Mouse (Mus musculus): ENCODE data around the gene Fam71b. TPM values are rescaled to one million over a fixed set of nuclear protein-coding genes. Genes with fewer than 3 reads are reported as not detected.
"Not testable (repeated sequence)": the region's sequence is repeated elsewhere in the genome, so short reads cannot be mapped to it uniquely, and the experiment has no call there.

The Fam71b gene
- polyA plus RNA-seq, 1 experiment from 2014 or later, result not detected

DNA sequence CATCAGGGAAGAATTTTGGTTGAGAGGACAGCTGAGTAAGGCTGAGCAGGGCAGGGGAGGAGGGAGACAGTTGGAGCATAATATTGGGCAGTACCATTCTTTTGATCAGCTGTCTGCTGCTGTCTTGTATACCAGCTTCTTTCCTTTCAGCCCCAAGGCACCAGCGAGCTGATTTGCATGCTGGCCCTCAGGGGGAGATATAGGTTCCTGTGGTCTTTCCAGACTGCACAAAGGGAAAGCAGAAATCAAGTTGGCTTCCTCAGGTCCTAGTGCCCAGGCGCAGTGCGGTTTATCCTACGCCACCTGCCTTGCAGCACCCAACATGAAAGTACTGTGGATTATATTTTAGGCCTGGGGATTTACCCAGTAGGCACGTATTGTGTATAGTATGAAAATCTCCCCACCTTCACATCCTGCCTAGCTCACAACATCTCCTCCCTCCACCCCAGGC, 2.6 kb downstream of the Fam71b start:
- Histone ChIP-seq H3K4me2 (no peak overlapping the region), H3K27me3 (no peaks in the 10 kb centered on the region), H3K9ac (no peak overlapping the region), H3K27ac (replicated peaks) (no peak overlapping the region), H3K4me1 (replicated peaks) (peaks cover 20% of the 10 kb centered on the region), H3K36me3 (replicated peaks) (no peaks in the 10 kb centered on the region), H3K9me3 (replicated peaks) (no peaks in the 10 kb centered on the region), H3K4me3 (replicated peaks) (no peak overlapping the region)
- ATAC-seq (ENCODE audit: insufficient read depth), result no peak
- 36% methylated on average over 5 of the region's 5 CpGs for WGBS (ENCODE audit: insufficient replicate concordance)

DNA sequence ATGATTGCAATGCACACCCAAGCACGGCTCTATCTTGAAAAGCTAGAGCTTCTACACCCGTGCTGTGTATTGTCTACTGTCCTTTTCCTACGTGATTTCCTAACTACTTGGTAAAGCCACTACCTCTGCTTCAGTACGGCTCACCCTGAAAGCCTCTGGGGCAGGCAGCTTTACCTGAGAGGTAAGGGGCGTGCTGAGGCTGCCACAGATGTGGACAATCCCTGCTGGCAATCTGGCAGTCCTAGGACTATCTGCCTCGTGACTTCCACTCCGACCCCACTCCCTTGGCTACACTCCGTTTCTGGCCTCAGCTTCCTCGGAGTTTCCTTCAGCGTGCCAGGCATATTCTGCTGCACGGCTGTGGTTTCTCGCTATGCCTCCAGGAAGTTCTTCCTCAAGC, 5.2 kb downstream of the Fam71b start:
- 55% methylated on average over 12 of the region's 12 CpGs for WGBS (ENCODE audit: insufficient replicate concordance)
- H3K9me3 ChIP-seq (replicated peaks), result no peaks in the 10 kb centered on the region
- H3K4me3 ChIP-seq (replicated peaks), result no peak overlapping the region
- H3K27me3 ChIP-seq, result no peaks in the 10 kb centered on the region
- ATAC-seq (ENCODE audit: insufficient read depth), result no peak
- H3K4me1 ChIP-seq (replicated peaks), result peaks cover 14% of the 10 kb centered on the region
- H3K9ac ChIP-seq, result no peak overlapping the region
- no peak overlapping the region for H3K27ac ChIP-seq (replicated peaks)
- no peak overlapping the region for H3K4me2 ChIP-seq
- H3K36me3 ChIP-seq (replicated peaks), result no peaks in the 10 kb centered on the region

DNA sequence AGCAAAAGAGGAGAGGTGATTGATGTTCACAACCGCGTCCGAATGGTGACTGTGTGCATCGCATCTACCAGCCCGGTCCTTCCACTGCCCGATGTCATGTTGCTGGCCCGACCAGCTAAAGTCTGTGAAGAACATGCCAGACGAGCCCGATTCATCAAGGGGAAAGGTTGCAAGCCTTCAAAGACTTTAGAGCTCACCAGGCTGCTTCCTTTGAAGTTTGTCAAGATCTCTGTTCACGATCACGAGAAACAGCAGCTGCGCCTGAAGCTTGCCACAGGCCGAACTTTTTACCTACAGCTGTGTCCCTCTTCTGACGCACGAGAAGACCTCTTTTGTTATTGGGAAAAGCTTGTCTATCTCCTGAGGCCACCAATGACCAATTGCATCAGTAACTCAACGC, 8.6 kb downstream of the Fam71b start:
- no peak overlapping the region for H3K9ac ChIP-seq
- H3K27ac ChIP-seq (replicated peaks), result no peak overlapping the region
- WGBS (ENCODE audit: insufficient replicate concordance), result 72% methylated on average over 16 of the region's 16 CpGs

DNA sequence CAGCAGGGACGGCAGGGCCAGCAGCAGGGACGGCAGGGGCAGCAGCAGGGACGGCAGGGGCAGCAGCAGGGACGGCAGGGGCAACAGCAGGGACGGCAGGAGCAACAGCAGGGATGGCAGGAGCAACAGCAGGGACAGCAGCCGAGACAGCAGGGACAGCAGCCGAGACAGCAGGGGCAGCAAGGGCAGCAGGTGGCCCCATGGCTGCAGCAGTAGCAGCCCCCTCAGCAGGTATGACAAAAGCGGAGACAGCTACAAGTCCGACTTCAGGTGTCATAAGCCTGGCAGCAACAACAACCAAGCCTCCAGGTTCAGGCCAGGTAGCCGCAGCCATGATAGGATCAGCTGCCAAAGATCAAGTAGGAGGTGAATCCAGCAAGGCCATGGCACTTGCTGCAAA, 10.4 kb downstream of the Fam71b start:
- Histone ChIP-seq H3K27me3 (no peaks in the 10 kb centered on the region), H3K4me3 (replicated peaks) (no peak overlapping the region), H3K36me3 (replicated peaks) (no peaks in the 10 kb centered on the region), H3K4me1 (replicated peaks) (0 out of 2 replicates have a peak, but pooled peaks cover 1% of the 10 kb centered on the region), H3K27ac (replicated peaks) (no peak overlapping the region), H3K4me2 (no peak overlapping the region), H3K9ac (no peak overlapping the region), H3K9me3 (replicated peaks) (no peaks in the 10 kb centered on the region)
- whole genome bisulfite sequencing (ENCODE audit: insufficient replicate concordance), result 43% methylated on average over 10 of the region's 10 CpGs
- no peak for ATAC-seq (ENCODE audit: insufficient read depth)

More for the DNA sequence above, 8.6 kb downstream of the Fam71b start:
- H3K4me3 ChIP-seq (replicated peaks), result no peak overlapping the region
- no peaks in the 10 kb centered on the region for H3K36me3 ChIP-seq (replicated peaks)
- no peaks in the 10 kb centered on the region for H3K9me3 ChIP-seq (replicated peaks)
- H3K4me2 ChIP-seq, result no peak overlapping the region
- no peak for ATAC-seq (ENCODE audit: insufficient read depth)
- H3K4me1 ChIP-seq (replicated peaks), result 0 out of 2 replicates have a peak, but pooled peaks cover 4% of the 10 kb centered on the region
- H3K27me3 ChIP-seq, result no peaks in the 10 kb centered on the region

DNA sequence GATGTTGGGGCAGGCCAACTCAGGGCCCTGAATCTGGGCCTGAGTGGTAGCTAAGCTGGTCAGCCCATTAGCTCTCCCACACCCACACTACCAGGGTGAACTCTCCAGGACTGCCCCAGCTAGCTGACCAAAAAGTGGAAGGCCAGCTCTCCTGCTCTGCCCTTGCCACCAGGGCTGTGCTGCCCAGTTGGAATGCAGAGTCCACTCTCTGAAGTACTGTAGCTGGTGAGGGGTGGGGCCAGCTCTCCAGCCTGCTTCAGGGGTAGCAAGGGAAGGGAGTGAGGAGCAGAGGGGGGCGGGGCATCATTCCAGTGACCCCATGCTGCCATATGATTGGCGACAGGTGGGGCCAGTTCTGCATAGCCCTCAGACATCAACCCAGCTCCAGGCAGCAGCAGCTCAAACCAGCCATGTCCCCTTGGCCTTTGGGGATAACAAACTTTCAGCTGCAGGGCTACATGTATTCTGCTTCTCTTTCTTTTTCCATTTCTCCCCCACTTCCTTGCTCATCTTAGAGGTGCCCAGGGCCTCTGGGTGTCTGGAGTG, 13.7 kb downstream of the Fam71b start:
- Histone ChIP-seq H3K4me2 (no peak overlapping the region), H3K36me3 (replicated peaks) (no peaks in the 10 kb centered on the region), H3K9me3 (replicated peaks) (no peaks in the 10 kb centered on the region), H3K4me3 (replicated peaks) (no peak overlapping the region), H3K27ac (replicated peaks) (no peak overlapping the region), H3K4me1 (replicated peaks) (no peaks in the 10 kb centered on the region), H3K27me3 (no peaks in the 10 kb centered on the region), H3K9ac (no peak overlapping the region)
- 39% methylated on average over 2 of the region's 2 CpGs for WGBS (ENCODE audit: insufficient replicate concordance)
- ATAC-seq (ENCODE audit: insufficient read depth), result no peak

DNA sequence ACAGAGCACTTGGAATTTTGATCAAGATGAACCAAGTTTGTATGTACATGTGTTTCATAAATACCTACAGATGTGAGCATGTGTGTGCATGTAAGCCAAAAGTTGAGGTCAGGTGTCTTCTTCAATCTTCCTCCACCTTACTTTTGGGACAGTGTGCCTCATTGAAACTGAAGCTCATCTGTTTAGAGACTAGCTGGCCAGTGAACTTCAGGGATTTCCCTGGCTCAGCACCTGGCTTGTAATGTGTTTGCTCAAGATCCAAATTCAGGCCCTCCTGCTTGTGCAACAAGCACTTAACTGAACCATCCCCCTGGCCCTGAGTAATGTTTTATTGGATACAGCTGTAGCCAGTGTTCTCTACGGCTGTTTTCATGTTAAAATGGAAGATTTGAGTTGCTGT, 22.1 kb downstream of the Fam71b start:
- no peak overlapping the region for H3K4me2 ChIP-seq
- H3K4me3 ChIP-seq (replicated peaks), result no peak overlapping the region
- H3K9ac ChIP-seq, result no peak overlapping the region
- H3K36me3 ChIP-seq (replicated peaks), result no peaks in the 10 kb centered on the region
- H3K27ac ChIP-seq (replicated peaks), result no peak overlapping the region
- no peak for ATAC-seq (ENCODE audit: insufficient read depth)
- H3K27me3 ChIP-seq, result no peaks in the 10 kb centered on the region
- H3K4me1 ChIP-seq (replicated peaks), result no peaks in the 10 kb centered on the region; the same call in 1 of the 2 replicates
- no peaks in the 10 kb centered on the region for H3K9me3 ChIP-seq (replicated peaks)
- 48% methylated on average over 1 of the region's 1 CpGs for WGBS (ENCODE audit: insufficient replicate concordance)

DNA sequence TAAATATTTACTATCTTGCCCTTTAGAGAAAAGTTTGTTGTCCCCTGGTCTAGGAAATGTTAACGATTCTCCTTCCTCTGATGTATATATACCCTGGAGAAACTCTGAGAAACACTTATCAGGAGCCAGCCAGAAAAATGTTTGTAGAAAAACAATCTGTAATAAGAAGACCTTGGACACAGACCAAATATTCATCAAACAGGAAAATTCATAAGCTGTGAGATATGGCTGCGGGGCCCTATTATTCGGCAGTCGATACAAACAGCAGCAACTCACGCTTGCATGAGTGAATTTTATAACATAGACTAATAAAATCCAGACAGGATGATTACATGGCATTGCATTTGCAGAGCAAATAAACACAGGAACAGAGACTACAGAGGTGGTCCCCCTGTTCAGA, 22.5 kb downstream of the Fam71b start:
- Histone ChIP-seq H3K36me3 (replicated peaks) (no peaks in the 10 kb centered on the region), H3K4me3 (replicated peaks) (no peak overlapping the region), H3K9me3 (replicated peaks) (no peaks in the 10 kb centered on the region), H3K4me1 (replicated peaks) (no peaks in the 10 kb centered on the region; the same call in 1 of the 2 replicates), H3K9ac (no peak overlapping the region), H3K27me3 (no peaks in the 10 kb centered on the region), H3K4me2 (no peak overlapping the region), H3K27ac (replicated peaks) (no peak overlapping the region)
- 81% methylated on average over 5 of the region's 5 CpGs for WGBS (ENCODE audit: insufficient replicate concordance)
- ATAC-seq (ENCODE audit: insufficient read depth), result no peak

DNA sequence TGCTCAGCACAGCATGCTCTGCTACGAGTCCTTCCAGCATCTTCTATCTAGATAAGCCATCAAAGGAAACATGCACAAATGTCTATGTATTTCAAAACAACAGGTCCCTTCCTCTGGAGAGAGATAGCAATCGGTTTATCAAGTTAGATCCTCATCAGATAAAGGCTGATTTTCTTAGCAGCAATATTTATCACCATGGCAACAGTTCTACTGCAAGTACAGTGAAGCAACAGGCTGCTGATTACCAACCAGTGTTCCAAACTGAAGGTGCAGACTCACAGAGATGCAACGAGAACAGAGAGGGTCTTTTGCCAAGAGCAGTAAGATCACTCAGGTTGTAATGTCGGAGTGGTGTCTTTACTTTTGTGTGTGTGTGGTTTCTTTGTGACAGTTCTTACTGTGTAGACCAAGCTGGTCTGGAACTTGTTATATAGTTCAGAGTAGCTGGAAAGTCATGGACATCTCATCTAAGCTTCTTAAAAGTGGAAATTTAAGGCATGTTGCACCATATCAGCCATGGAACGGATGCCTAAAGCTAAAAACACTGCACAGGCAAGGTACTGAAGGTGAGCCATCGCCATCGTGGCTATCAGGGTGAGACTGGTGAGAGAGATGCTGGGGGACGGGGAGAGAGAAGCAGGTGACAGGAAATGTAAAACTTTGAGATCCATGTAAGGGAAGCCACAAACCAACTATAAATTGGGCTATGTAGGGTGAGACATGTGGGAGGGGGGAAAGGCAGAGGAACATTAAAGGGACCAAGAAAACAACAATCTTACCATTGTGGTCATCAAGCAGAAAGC, 24.9 kb downstream of the Fam71b start:
- ATAC-seq (ENCODE audit: insufficient read depth), result no peak
- H3K4me1 ChIP-seq (replicated peaks), result no peaks in the 10 kb centered on the region; the same call in 1 of the 2 replicates
- H3K4me3 ChIP-seq (replicated peaks), result no peak overlapping the region
- H3K27me3 ChIP-seq, result no peaks in the 10 kb centered on the region
- WGBS (ENCODE audit: insufficient replicate concordance), result 50% methylated on average over 8 of the region's 8 CpGs
- H3K36me3 ChIP-seq (replicated peaks), result no peaks in the 10 kb centered on the region
- no peak overlapping the region for H3K4me2 ChIP-seq
- H3K27ac ChIP-seq (replicated peaks), result no peak overlapping the region
- H3K9ac ChIP-seq, result no peak overlapping the region
- H3K9me3 ChIP-seq (replicated peaks), result no peaks in the 10 kb centered on the region

DNA sequence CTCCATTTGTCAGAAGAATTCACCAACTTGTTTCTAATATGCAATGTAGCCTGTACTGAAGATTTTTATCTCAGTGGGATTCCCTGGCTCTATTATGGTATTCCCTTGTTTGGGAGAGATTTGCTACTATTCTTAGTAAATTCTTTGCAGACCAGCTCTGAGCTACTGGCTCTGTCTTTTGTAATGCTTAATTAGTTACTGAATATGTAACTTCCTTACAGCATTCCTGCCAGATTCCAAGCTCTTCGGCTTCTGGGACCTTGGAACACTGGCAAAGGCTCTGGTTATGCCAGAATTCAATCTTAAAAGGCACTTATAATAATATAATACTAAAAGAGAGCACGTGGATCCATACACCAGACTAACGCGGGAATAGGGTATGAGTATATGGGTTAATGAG, 31.8 kb downstream of the Fam71b start:
- not testable (repeated sequence) for H3K27me3 ChIP-seq; H3K4me2 ChIP-seq; H3K4me1 ChIP-seq (replicated peaks); ATAC-seq (ENCODE audit: insufficient read depth); H3K9ac ChIP-seq; H3K27ac ChIP-seq (replicated peaks); H3K36me3 ChIP-seq (replicated peaks); H3K4me3 ChIP-seq (replicated peaks); H3K9me3 ChIP-seq (replicated peaks)
- WGBS (ENCODE audit: insufficient replicate concordance), result 54% methylated on average over 4 of the region's 4 CpGs

DNA sequence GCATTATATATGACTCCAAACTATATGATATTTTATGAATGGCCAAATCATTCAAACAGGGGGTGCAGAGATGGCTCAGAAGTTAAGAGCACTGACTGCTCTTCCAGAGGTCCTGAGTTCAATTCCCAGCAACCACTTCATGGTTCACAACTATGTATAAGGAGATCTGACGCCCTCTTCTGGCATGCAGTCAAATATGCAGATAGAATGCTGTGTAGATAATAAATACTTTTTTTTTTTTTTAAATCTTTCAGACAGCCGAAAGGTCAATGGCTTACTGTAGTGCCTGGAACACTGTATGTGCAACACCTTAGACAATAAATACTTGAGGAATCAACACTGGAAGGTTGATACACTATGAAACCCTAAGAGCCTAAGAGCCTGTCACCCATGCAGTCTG, 33.8 kb downstream of the Fam71b start:
- Histone ChIP-seq H3K27me3 (no peaks in the 10 kb centered on the region), H3K36me3 (replicated peaks) (no peaks in the 10 kb centered on the region), H3K9ac (no peak overlapping the region), H3K4me2 (no peak overlapping the region), H3K4me3 (replicated peaks) (no peak overlapping the region), H3K9me3 (replicated peaks) (no peaks in the 10 kb centered on the region), H3K27ac (replicated peaks) (no peak overlapping the region), H3K4me1 (replicated peaks) (peaks cover 11% of the 10 kb centered on the region)
- WGBS (ENCODE audit: insufficient replicate concordance), result 61% methylated on average over 2 of the region's 2 CpGs
- no peak for ATAC-seq (ENCODE audit: insufficient read depth)

DNA sequence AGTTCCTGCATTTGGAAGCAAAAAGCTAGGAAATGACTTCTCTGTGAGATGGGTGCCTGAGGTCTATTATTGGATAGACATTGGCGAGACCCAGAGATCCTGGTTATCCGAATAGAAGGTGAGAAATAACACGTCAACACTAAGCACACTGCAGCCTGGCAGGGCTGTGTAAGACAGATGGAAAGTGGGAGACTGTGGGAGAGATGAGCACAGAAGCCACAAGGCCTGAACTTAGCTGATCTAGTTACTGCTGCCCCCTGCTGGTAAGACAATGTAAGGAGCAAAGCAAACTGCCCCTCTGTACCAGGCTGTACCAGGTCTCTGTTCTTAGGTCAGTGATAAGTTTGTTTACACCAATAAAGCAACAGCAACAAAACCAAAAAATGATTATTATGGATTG, 34.8 kb downstream of the Fam71b start:
- WGBS (ENCODE audit: insufficient replicate concordance), result 18% methylated on average over 3 of the region's 3 CpGs
- ATAC-seq (ENCODE audit: insufficient read depth), result peak; percentile 53; the same call in 1 of the 2 replicates
- Histone ChIP-seq H3K36me3 (replicated peaks) (no peaks in the 10 kb centered on the region), H3K9ac (no peak overlapping the region), H3K9me3 (replicated peaks) (no peaks in the 10 kb centered on the region), H3K4me2 (no peak overlapping the region), H3K4me1 (replicated peaks) (peaks cover 20% of the 10 kb centered on the region), H3K4me3 (replicated peaks) (no peak overlapping the region), H3K27ac (replicated peaks) (no peak overlapping the region), H3K27me3 (no peaks in the 10 kb centered on the region)
